Mouse (Mus musculus) urinary bladder, adult 18-20 months (tissue): ENCODE measurements at regions not wholly inside any gene's neighbourhood (a gene's known extent, or its start where the extent isn't known, plus 50 kb on each side); places are given as distances from the start of the nearest gene placed in this dataset.
A peak's percentile ranks its signal among the peaks of the same experiment; 100 is the strongest.
"Not testable (repeated sequence)": the region's sequence is repeated elsewhere in the genome, so short reads cannot be mapped to it uniquely, and the experiment has no call there.

Experiments
- DNase-seq, 2 experiments: peaks; one replicate each; pipeline ENCODE4 v3.0.0; 2022; ENCODE audit warnings: low spot score in 2 of 2, mixed read lengths in 2 of 2

DNA sequence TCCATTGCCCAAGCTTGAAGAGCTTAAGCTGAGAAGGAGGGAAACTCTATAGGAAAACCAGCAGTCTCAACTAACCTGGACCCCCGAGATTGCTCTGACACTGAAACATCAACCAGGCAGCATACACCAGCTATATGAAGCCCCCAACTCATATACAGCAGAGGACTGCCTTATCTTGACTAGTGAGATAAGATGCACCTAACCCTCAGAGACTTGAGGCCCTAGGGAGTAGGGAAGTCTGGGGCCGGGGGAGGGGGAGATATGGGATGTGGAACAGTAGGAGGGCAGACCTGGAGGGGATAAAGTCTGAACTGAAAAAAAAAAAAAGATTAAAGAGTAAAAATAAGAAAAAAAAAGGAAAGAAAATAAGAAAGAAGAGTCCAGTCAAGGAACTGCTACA, 540.5 kb upstream of the Pkdcc start:
- no peak for DNase-seq

DNA sequence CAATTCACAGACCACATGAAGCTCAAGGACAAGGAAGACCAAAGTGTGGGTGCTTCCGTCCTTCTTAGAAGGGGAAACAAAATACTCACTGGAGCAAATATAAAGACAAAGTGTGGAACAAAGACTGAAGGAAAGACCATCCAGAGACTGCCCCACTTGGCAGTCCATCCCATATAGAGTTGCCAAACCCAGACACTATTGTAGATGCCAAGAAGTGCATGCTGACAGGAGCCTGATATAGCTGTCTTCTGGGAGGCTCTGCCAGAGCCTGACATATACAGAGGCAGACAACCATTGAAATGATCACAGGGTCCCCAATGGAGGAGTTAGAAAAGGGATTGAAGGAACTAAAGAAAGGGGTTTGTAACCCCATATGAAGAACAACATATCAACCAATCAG, 548.5 kb upstream of the Pkdcc start:
- not testable (repeated sequence) for DNase-seq

DNA sequence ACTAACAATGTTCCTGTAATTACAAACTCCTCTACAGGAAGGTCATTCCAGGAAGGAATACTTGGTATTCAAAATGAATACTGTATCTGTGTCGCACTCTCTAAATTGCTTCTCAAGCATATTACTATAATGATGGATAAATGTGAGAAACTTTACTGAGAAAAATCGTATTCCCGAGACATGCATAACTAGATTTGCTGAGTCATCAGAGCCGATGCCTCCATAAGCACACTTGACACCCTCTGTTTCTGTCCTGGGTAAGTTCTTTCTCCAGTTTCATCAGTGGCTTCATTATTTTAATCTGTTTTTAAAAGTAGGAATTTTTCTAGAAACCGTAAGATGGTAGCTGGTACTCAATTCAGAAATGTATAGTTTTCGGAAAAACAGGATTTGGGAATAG, 550.7 kb upstream of the Pkdcc start:
- no peak for DNase-seq

DNA sequence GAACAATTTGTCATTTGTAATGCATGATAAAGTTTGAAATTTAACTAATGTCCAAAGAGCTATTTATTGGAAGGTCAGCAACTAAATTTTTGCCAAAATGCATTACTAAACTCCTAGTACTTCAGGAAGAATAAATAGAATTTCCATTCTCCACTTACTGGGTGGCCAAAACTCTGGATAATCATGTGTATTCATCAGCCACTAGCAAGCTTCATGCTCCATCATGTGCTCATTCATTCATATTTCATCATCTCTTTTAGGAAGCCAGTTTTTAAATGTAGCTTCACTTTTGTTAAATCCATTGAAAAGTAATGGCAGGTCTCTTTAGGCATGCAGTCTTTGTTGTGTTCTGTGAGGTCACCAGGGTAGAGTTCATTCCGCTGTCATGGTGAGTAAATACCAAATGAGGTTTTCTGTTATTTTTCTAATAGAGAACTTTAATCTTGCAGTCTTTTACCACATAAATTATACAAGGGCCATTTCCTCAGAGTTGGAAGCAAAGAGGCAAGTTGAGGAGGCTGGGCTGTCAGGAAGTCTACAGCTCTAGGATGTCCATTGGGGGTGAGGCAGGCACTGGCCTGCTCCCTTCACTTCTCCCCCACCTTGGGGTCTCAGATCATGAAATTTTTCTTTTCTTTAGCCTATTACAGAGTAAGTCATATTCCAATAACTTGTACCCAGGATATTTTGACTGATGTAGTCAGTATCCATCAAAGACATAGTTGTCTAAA, 578.5 kb upstream of the Pkdcc start:
- DNase-seq, result no peak

DNA sequence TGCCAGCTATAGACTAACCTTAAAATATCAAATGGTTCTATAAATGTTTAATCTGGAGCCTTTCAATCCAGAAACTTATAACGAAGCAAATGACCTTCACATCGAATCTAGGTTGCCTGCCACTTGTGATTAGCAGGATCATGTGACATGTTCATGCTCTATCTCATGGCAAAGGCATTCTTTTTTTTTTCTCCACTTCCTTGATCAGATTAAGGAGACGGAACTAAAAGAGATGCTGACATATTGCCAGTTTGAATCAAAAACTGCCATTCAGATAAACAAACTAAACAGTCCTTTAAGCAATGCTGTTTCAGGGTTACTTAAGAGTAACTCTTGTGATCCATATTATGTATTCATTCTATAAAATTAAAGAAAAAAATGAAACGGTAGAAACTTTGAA, 579.2 kb upstream of the Pkdcc start:
- no peak for DNase-seq

DNA sequence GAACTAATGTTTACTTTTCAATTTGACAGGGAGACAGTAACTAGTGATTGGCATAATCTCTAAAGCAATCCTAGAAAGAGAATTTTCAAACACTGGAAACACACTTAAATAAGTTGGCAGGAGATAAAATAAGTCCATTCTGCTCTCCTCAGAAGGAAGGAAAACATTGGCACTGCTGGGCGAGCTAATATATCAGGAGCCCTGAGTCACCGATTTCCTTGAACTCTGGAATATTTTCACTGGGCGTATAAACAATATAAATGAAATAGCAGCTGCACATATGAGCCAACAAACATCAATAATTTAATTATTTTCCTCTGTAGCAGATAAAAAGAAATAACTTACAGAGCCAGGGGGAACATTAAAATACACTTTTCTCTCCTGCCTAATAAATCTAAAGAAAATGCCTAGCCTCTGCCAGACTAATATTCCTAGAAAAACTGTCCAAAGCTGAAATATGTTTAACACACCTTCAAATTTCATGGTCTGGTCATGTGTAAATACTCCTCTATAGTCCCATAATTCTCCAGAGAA, 608.4 kb upstream of the Pkdcc start:
- no peak for DNase-seq

DNA sequence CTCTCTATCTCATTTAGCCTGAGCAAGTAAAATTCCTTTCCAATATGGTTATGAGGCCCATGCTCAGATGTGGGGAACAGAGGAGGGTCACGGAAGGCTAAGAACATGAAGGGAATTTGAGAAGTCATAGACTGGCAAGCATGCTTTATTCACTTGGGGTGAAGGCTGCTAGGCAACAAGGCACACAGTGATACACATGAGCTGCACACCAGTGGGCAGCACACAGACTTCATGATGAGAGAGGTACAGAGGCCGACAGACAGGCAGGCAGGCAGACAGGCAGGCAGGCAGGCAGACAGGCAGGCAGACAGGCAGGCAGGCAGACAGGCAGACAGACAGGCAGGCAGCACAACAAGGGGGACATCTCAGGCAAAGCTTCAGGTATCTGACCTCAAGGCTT, 631.3 kb upstream of the Pkdcc start:
- no peak for DNase-seq

DNA sequence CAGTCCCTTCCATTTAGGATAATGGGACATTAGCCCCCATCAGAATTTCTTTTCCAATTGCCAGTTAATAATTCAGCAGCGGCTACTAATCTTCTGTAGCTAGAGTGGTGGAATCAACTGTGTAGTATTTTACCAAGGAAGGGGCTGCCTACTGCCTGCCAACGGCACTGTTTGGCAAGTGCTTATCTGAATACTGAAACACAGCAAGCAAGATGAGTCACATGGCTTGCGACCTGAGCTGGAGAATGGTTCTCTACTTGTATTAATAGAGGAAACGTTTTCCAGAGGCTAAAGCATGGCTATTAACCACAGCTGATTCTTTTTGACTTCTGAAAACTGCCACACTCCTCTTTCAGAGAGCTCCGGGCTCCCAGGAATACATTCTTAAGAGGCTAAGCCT, 681.6 kb upstream of the Pkdcc start:
- DNase-seq, result no peak

DNA sequence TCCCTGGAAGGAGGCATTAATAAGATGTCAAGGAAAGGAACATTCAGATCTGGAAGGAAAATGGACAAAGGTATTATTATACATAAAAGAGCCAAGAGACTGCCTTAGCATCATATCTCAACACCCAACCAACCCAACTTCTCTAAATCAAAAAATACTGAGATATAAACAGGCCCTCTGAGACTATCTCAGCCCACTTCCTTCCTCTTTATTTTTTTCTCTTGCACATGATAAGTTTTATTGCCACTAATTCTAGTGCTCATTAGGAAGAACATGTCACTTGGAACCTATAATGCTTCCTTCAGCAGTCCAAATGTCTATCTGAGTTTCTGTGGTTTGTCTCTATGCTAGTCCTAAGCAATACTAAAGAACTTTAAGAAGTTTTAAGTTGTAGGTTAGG, 697.0 kb upstream of the Pkdcc start:
- DNase-seq, result no peak

DNA sequence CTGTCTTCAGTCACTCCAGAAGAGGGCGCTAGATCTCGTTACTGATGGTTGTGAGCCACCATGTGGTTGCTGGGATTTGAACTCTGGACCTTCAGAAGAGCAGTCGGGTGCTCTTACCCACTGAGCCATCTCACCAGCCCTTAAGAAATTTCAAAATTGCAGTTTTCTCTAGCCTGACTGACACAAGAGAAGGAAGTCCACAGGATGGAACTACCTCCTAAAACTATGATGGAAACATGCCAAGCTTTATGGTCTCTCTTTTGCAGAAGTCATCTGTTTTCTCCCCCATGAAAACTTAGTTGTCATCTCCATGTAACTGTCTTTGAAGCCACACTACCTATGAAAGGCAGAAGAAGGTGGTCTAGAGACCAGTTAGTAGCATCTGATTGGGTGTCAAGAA, 698.2 kb upstream of the Pkdcc start:
- DNase-seq, result no peak

DNA sequence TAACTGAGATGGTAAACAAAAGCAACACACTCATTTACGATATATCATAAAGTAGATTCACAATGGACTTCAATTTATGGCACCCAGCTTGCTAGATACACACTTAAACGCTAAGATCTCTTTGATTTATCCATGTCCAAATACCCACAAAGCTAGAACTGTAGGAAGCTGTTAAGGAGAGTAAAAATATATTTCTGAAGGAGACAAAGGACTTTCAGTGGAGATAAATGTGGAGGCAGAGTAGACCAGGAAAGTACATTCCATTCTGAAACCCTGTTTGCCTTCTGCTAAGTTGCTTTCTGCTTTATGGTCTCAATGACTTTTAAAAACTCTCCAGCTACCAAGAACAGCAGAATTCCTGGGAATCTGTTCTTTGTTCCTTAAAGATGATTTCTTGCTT, 701.3 kb upstream of the Pkdcc start:
- no peak for DNase-seq

DNA sequence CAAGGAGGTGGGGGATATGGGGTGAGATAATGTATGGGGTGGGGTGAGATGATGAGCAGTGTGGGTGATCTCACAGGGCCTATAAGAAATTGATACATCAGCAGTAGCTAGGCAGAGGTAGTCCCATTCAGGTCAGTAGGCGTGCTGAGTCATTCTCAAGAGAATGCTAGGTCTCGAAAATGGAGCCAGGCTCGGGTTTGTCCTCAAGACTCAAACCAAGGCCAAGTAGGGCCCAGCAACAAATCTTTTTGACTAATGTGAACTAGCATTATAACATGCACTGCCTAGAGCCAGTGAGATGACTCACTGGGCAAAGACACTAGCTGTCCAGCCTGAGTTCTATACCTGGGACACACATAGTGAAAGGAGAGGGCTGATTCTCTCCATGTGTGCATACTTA, 710.8 kb upstream of the Pkdcc start:
- no peak for DNase-seq

DNA sequence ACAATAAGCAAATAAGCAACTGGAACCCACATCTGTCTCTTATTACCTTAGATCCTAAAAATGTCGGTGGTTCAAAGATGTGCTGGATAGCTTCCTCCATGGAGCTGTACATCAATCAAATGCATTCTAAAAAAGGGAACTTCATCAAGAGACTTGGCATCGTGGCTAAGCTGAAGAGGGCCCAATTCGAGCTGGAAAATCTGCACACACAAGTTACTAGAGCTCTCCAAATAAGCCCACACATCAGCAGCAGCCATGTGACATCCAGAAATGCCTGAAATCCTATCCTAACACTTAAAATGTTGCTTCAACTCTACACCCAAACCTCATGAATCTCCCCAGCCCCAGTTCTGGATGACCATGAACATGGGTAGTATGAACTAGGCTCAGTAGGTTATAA, 729.5 kb upstream of the Pkdcc start:
- DNase-seq, result no peak

DNA sequence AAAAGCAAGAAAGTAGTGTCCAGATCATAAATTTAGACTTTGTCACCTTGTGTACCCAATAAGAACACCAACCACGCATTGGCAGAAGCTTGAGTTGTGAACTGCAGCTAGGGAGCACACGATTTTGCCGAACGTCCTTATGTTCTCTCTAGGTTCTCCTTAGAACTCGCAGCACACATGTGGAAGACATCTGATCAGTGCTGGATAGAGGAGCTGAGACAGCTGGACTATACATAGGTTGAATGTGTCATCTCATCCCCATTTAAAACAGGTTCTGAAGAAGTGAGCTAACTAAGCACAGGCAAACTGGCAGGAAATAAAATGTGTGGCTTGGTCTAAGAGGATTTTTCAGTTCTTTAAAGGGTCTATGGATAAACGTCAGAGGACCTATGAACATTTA, 730.5 kb upstream of the Pkdcc start:
- no peak for DNase-seq

DNA sequence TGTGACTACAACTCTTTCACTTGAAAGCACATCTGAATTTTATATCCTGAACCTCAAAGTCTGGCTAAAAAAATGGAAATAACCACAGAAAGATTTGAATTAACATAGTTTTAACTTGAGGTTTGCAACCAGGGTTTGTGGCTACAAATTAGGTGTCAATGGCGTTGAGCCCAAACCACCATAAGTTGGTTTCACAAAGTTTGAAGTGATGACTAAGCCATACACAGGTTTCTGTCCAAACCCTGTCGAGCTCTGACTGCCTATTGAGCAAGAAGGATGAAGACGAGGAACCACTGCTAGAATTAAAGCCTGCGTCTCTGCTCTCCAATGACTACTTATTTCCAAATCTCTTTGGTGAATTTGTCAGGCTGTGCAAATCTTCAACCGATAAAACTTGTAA, 719.8 kb upstream of the Slc8a1 start:
- no peak for DNase-seq

DNA sequence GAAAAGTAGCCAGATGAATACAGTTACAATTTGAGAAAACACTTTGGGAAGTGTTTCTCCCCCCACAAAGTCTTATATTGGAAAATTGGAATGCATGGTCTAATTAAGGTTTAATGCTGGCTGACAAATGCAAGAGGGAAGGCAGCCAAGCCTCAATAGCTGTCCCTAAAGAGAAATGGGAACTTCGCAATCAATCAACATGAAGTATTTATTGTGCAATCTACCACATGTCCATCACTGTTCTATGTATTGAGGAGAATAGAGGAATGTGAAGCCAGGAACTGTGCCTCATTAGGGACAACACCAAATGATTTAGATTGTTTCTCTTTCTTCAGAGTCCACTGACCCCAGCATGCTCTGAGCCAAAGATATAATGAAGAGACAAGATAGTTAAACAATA, 715.7 kb upstream of the Slc8a1 start:
- DNase-seq, result no peak

DNA sequence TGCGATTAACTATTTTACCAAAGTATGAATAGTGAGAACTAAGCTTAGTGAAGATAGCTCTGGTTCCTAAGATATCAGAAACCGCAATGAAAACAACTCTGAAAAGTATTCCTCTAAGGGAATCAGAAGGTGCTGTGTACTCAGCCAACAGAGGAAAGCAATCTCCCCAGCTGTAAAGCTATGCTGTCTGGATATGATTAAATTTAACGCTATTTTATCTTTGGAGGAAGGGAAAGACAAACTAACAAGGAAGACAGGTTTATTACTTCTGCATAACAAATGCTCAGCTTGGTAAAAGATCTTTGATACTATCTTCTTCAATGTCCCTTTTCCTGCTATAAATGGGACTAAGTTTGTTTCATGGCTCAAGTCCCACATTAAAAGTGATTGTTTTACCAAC, 700.9 kb upstream of the Slc8a1 start:
- no peak for DNase-seq

DNA sequence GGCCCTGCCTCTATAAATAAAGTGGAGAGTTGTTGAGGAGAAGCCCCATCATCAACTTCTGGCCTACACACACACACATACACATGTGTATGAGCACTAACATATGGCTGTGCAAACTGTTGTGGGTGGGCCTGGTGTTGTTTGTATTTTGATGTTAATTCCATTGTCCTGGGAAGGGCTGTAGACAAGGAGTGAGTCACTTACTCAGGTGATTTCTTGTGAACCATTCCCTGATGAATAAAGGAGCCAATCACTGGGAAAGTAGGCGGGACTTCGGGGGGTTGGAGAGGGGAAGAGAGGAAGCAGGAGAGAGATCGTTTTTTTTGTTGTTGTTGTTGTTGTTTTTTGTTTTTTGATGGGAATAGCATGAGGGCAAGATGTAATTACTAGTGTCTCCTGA, 699.0 kb upstream of the Slc8a1 start:
- DNase-seq, result no peak

DNA sequence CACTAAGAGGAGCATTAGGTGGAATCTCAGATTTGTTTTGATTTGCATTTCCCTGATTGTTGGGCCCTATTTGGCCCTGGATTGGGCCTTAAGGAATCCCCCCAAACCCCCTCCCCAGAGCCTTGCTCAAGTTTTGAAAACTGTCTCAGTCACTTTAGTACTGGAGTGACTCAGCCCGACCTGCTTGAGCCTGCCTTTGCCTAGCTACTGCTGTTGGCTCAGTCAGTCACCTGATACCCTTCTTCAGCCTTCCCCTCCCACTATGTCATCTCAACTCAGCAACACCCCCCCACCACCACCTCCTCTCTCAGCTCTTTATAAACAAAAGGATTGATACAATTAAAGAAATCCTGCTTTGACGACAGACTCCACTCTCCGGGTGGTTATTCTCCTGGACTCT, 694.5 kb upstream of the Slc8a1 start:
- DNase-seq, result peak; percentile 12 to 29

DNA sequence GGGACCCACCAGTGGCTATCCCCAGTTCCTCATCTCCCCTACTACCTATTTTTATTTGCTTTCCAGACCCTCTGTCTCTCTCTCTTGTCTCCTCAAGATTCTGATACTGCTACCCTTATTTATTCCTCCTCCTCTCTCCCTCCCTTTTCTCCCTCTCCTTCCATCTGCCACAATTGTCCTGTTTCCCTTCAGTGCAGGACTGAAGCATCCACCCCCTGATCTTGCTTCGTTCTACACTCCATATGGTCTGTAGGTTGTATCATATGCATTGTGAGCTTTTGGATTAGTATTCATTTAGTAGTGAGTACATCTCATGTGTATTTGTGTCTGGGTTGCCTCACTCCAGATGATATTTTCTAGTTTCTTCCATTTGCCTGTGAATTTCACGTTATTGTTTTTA, 670.1 kb upstream of the Slc8a1 start:
- DNase-seq, result no peak

DNA sequence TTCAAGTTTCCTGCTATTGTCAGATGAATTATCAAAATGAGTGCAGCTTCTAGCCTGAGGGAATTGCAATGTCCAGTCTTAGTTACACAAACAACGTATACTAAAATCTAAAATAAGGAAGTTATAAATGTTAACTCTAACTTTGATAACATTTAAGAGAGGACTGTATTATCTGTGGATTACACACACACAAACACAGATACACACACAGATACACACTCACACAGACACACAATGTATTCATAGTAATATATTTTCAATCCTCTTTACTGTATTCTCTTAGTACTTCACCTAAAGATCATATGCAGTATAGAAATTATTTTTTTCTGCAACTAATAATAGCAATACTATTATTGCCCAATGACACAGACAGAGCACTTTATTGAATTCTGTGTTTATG, 661.2 kb upstream of the Slc8a1 start:
- no peak for DNase-seq

DNA sequence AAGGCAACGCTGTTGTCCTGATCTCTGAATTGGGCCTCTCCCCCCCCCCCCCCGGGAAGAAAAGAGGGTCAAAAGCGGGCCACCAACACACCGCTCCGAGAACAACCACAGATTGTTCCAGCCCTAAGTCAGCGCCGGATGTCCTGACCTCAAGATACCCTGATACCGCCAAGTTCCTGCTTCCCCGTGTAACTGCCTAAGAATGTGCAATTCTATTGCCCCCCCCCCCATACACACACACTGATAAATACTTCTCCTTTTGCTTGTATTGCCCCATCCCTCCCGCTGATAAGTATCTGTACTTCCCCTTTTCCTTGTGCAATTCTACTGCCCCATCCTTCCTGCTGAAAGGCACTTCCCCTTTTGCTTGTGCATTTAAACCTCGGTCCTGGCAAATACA, 641.2 kb upstream of the Slc8a1 start:
- not testable (repeated sequence) for DNase-seq

DNA sequence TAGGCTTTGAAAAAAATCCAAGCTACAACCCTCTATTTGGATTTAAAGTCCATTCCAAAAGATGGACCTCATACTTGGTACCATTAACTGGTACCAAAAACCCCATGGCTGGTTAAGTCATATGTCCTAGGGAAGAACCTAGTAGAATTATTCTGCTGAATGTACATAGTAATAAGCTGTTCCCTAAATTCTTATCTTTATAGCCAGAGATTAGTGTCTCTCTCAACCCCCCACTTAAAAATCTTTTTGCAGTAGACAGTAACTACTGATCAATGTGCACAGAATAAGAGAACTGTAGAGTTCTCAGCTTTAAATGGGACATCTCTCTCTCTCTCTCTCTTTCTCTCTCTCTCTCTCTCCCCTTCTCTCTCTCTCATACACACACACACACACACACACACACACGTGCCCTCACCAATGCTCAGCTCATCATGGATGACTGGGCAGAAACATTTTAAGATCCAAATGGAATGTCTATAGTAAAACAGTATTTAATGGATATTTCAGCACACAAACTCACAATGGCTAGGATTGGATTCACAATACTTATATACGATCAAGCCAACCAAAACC, 640.2 kb upstream of the Slc8a1 start:
- DNase-seq, result no peak

DNA sequence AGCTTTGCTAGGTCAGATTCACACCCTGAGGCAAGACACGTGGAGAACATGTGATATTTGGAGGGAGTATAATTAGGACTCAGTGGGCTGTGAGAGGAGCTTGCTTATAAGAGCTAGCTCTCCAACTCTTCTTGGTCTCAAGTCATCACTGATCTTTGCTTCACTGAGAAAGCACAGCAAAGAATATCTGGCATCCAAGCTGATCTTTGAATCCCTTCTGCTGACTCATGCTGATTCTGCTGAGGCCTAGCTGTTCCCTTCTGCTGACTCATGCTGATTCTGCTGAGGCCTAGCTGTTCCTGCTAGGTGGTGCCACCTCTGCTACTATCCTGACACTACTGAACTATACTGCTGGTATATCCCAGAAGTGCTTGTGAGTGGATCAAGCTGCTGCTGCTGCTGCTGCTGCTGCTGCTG, 639.0 kb upstream of the Slc8a1 start:
- DNase-seq, result no peak
